Mouse (Mus musculus) heart, postnatal 14 days (tissue): ENCODE data around the gene Gm9999. TPM values are rescaled to one million over a fixed set of nuclear protein-coding genes. Genes with fewer than 3 reads are reported as not detected.

Source experiments
- DNase-seq, 2 experiments: peaks; one replicate each; pipeline ENCODE4 v3.0.0; 2021 to 2022
- intact Hi-C: fragments of 180-260 bp; cut with DNase I; formaldehyde crosslinking; loops from one replicate; pipeline ENCODE4 v1.15.1; 2025
- total RNA-seq, 2 experiments: library from RNA; stranded (reverse); gene quantifications; 2 replicates each; pipeline ENCODE4 v1.2.3; 2021

Gene Gm9999
- total RNA-seq, 2 experiments from 2014 or later, result not detected

- DNase-seq, result no peak
- intact Hi-C loops, result no loop called here
Measured at GRCm38 (mm10) chr7:46998942-46999341, 15.6 kb downstream of the Gm9999 start.

DNA sequence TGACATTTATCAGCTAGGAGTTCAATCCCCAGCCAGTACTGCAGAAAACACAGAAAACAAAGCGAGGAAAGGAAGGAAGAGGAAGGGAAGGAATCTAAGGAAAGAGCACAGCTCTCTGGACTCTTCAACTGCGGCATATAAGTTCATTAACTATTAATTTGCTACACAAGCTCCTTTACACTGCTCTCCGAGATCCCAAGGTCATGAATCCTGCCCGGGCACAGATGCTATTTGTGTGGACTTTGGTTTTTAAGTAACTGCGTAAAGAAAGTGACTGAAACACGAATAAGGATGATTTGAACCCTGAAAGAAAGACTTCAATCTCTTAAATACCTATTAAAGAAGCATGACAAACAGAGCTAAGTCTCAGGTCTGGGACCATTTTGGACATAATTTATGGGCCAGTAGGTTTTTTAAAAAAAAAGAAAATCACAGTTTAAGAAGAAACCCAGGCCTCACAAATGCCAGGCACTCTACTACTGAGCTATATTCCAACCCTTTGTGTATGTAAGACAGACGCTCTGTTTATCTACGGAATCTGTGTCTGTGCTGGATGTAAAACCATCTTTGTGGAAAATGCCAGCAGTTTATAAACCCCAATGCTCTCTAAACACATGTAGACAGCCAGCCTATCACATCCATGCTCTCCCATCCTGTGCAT lies 16.7 kb downstream of the Gm9999 start:
- intact Hi-C loops, result loop anchor here (10.0 kb wide), 1 partner anchor 285 kb away; the partner anchor contains the start of genes Saa3 and Saal1
- DNase-seq, result no peak

DNA sequence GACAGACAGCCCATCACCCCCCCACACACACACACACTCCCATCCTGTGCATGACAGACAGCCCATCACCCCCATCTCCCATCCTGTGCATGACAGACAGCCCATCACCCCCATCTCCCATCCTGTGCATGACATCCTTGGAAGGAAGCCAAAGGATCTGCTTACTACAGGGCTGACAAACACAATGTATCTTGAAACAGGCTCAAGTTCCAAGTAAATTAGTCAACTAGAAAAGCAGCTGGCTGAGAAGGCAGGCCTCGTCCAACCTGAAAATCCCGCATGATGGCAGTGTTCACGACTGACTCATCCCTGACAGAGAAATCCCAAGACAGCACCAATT lies 17.2 kb downstream of the Gm9999 start:
- intact Hi-C loops, result loop anchor here (10.0 kb wide), 1 partner anchor 286 kb away; the partner anchor contains the start of genes Saa3 and Saal1
- no peak for DNase-seq

DNA sequence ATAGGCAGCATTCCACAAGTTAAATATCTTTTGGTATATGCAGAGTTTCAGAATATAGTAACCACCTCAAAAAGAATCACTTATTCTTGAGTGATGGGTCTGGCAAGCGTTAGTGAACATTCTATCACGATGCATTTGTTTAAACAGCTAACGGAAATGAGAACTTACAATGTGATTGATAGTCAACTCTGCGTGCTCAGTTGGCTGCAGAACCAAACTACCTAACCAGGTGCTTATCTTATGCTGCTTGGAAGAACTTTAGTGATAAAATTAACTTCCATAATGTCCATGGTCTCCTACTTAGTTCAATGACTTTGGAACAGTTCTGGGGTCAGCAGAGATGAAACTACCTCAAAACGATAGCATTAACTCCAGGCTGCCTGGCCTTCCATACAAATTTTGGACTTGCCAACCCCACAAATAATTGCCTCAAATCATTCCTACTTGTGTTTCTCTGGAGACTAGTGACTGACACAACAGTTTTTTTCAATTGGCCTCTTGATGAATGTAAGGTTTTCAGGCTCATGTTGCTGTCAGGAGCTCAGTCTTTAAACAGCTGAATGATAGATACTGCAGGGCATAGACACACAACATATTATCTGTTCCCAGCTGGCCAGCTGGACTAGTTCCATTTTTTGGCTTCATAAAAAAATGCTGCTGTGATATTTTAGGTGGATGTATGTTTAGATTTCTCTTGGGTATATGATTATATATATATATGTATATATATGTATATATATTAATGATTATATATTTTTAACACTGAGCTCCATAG lies 17.9 kb downstream of the Gm9999 start:
- no peak for DNase-seq
- intact Hi-C loops, result loop anchor here (10.0 kb wide), 1 partner anchor 287 kb away; the partner anchor contains the start of genes Saa3 and Saal1

DNA sequence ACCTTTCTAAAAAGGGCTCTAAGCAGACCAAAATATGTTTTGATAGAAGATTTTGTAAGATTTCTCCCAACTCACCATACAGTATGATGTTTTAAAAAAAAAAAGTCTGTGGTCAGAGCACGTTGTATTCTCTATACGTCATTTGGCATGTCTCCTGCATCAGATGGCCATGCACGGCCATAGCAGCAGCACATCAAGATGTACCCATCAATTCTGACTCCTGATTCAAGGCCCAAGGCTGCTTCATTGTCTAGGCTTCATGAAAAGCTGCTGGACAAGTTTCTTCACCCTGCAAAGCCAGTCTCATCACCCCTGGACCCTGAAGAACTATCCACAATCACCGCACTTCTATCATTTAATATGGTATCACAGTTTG lies 18.5 kb downstream of the Gm9999 start:
- no peak for DNase-seq
- intact Hi-C loops, result loop anchor here (10.0 kb wide), 1 partner anchor 287 kb away; the partner anchor contains the start of genes Saa3 and Saal1

- intact Hi-C loops, result loop anchor here (10.0 kb wide), 1 partner anchor 289 kb away; the partner anchor contains the start of genes Saa3 and Saal1
- no peak for DNase-seq
Measured at GRCm38 (mm10) chr7:47003411-47004115, 20.2 kb downstream of the Gm9999 start.

DNA sequence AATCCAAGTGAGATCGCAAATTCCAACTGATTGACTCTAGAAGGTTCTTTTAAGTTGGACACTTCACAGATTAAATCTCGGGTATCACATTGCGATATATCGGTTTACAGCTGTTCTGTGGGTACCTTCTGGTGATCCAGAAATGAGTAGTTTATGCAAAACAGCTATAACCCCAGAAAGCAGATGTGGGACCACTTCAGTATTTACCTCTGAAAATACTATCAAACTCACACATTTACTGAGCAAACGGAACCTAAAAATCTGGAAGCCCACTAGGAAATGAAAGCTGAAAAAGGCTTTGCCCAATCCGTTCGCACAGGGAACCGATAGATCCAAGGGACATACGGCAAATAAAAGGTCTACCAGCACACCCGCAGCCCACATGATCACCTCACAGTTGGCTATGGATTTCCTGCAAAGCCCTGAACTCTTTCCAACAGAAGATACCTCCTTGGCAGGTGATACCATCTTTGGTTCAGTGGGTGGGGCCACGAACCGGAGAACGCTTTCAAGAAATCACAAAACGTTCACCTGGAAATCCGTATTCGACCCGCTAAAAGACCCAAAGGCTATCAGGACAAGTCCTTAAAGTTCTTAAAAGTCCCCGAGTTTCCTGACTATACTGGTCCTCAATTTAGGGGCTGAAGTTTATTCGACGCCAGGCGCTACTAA lies 23.9 kb downstream of the Gm9999 start:
- no peak for DNase-seq
- intact Hi-C loops, result loop anchor here (5.0 to 10.0 kb wide), 3 partner anchors 160 to 292 kb away; partner anchors contain the start of genes Gtf2h1, Hps5, Saa3 and Saal1

DNA sequence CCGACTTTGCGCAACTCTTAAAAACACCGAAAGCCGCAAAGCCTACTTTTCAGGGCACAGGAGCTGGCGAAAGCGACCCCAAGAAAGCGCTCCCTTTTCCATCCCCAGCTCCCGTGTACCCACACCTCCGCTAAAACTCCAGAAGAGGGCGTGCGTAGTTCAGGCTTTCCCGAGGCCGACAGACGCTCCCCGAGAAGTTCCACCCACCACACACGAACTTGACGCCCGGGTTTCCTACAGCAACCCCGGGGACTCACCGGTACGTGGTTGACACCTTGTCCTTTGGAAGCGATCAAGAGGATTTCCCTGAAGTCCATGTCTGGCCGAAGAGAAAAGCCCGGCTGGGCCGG lies 24.4 kb downstream of the Gm9999 start:
- intact Hi-C loops, result loop anchor here (5.0 to 10.0 kb wide), 3 partner anchors 160 to 293 kb away; partner anchors contain the start of genes Gtf2h1, Hps5, Saa3 and Saal1
- no peak for DNase-seq

- intact Hi-C loops, result loop anchor here (5.0 to 10.0 kb wide), 3 partner anchors 161 to 294 kb away; partner anchors contain the start of genes Gtf2h1, Hps5, Saa3 and Saal1
- peak; percentile 97 to 99 for DNase-seq
Measured at GRCm38 (mm10) chr7:47008168-47008993, 25.0 kb downstream of the Gm9999 start, which contains the start of gene Spty2d1. TSS of gene Spty2d1 (minus strand) at chr7:47008411.

- intact Hi-C loops, result no loop called here
Measured at GRCm38 (mm10) chr7:47013131-47013767, 29.9 kb downstream of the Gm9999 start.

DNA sequence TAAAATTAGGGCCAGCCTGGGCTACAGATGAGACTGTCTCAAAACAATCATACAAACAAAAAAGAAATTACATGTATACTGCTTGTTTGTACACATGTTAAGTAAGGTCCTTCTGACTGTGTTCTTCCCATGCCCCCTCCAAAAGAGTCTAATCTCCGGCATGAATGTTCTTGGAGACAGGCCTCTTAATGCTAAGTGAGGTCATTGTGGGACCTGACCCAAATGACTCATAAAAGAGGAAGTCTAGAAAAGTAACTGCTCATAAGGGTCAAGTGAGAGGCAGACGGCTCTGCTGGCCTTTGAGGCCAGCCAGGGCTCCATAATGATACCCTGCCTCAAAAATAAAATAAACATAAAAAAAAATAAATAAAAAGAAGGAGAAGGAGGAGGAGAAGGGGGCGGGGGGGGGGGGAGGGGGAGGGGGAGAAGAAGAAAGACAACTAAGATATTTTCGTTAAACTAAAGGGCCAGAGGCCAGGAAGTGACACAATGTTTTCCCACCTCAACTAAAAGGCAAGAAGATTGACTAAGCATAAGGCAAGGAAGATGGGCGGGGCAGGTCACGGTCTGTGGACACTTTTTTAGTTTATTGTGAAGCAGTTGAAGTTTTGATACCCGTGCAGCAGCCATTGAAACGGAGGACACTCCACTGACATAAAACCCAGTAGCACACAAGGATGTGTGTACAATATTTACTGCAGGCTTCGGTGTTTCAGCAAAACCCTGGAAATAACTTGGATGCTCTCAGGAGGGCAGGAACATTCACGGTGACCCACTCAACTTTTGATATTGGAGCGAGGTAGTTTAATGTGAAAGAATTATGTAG lies 31.4 kb downstream of the Gm9999 start:
- peak; percentile 48 to 78 for DNase-seq
- intact Hi-C loops, result loop anchor here (1.0 kb wide), 1 partner anchor 51 kb away; no protein-coding TSS in a partner anchor

More at GRCm38 (mm10) chr7:47013131-47013767, 29.9 kb downstream of the Gm9999 start:
- no peak for DNase-seq

DNA sequence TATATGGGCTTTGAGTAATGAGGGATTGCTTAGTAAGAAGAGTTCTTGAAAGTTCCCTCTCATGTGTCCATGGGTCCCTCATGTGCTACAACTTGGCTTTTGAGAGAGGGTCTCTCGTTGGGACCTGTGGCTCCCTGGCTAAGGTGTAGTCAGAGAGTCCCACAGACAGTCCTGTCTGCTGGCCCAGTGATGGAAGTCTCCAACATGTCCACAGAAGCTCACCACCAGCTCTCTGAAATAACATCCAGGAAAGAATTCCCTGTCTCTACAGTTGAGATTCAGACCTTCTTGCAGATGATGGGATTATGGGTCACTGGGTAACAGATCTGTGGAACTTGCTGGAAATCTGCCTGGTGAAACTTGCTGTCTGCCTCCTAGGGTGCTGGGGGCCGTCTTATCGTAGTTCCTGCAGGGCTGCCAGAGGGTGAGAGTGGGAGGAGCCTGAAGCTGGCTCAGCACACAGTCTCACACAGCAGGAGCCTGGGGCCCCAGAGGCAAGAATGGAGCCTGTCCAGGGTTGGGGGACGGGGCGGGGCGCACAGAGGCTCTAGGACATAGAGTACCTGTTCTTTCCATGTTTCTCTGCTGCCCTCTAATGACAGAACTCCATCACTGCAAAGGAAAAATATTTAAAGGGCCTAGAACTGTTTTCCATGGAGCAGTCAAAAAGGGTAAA lies 32.1 kb downstream of the Gm9999 start:
- peak; percentile 88 to 90 for DNase-seq
- intact Hi-C loops, result loop anchor here (1.0 kb wide), 1 partner anchor 52 kb away; no protein-coding TSS in a partner anchor

- intact Hi-C loops, result no loop called here
- no peak for DNase-seq
Measured at GRCm38 (mm10) chr7:47016602-47017001, 33.2 kb downstream of the Gm9999 start.

GRCm38 (mm10) chr7:47017146-47017545 lies 33.8 kb downstream of the Gm9999 start:
- no peak for DNase-seq
- intact Hi-C loops, result no loop called here

- no peak for DNase-seq
- intact Hi-C loops, result no loop called here
Measured at GRCm38 (mm10) chr7:47019641-47020040, 36.3 kb downstream of the Gm9999 start.

- DNase-seq, result no peak
- intact Hi-C loops, result no loop called here
Measured at GRCm38 (mm10) chr7:47020956-47021355, 37.6 kb downstream of the Gm9999 start.

DNA sequence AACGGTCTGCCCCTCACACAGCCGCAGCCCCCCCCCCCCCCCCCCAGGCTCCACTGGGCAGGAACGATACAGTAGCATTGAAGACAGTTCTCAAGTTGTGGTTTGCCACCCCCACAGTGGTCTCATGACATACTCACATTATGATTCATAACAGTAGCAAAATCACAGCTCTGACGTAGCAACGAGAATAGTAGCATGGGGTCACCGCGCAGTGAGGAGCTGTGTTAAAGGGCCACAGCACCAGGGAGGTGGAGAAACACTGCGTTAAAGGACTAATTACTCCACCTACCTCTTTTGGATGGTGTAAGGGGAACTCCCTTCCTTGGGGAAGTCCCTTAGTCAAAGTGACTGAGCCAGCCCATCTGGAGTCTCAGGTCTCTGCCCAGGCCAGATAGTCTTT lies 39.1 kb downstream of the Gm9999 start:
- DNase-seq, result peak in 1 of 2 experiments; percentile 22

More for the DNA sequence above, 39.1 kb downstream of the Gm9999 start:
- intact Hi-C loops, result loop anchor here (2.0 kb wide), 1 partner anchor 30 kb away; no protein-coding TSS in a partner anchor
